Mouse (Mus musculus): Measurements from ENCODE around the gene Dpy19l2. TPM values are rescaled to one million over a fixed set of nuclear protein-coding genes. Genes with fewer than 3 reads are reported as not detected.

The Dpy19l2 gene
- not detected in 2 replicates for total RNA-seq (2023)

GRCm38 (mm10) chr9:24695700-24696404, at the start of gene Dpy19l2:
Gene Dpy19l2, minus strand, starts transcription at chr9:24696293.

GRCm38 (mm10) chr9:24624896-24625295, 71.2 kb downstream of the Dpy19l2 start, which contains the start of gene Cypt4:
Gene Cypt4, plus strand, starts transcription at chr9:24625196.

Other genes starting within 250 kb of the Dpy19l2 start
- gene Dpy19l1, start 193.2 kb downstream of the Dpy19l2 start, total RNA-seq (2023): 15.8 and 20.4 TPM in 2 replicates
- gene Cypt4, start 71.1 kb downstream of the Dpy19l2 start, total RNA-seq (2023): not detected in 2 replicates
- gene Tbx20, start 78.0 kb upstream of the Dpy19l2 start, total RNA-seq (2023): not detected in 2 replicates

All from neutrophil, adult 65 days (primary cell).